Mouse (Mus musculus) lung, adult 10 weeks (tissue): ENCODE measurements around the gene Prss33. TPM values are rescaled to one million over a fixed set of nuclear protein-coding genes. Genes with fewer than 3 reads are reported as not detected.

Source experiments
- polyA plus RNA-seq: library from polyadenylated mRNA; stranded (reverse); fragments of 350-450 nt; fragmentation: Illumina TruSeq; extraction: RNeasy Lipid Tissue Mini Kit (QIAGEN cat#74804); gene quantifications from one replicate; pipeline ENCODE4 v1.2.3, GENCODE M21; 2014; ENCODE audit warnings: low read depth, low replicate concordance; ENCODE audit not compliant: insufficient read depth

Prss33 gene
- polyA plus RNA-seq = not detected

DNA sequence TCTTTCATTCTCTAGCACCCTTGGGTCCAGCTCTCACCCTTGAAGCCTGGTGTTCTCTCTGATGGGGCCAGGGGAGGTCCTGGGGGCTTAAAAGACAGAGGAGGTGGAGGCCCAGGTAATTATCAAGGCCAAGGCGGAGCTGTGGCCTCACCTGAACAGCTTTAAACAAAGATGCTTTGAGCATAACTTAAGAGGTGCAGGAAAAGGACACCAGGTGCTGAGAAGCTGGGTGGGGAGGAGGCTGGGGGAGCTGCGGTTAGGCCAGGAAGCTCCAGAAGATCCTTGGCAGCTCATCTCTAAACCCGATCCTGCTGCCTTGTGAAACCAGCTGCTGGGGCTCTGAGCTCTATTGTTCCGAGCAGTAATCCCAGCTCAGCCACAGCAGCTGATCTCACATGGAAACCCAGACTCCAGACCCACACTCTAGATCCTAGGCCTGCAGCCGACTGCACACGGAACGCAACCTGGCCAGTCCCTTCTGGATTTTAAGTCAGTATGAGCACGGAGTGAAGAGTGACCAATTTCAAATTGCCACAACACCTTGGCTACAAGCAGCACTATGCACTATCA, at the start of gene Prss33:
Prss33 (minus strand) TSS at position 51 of the 570 bp plus-strand sequence.

DNA sequence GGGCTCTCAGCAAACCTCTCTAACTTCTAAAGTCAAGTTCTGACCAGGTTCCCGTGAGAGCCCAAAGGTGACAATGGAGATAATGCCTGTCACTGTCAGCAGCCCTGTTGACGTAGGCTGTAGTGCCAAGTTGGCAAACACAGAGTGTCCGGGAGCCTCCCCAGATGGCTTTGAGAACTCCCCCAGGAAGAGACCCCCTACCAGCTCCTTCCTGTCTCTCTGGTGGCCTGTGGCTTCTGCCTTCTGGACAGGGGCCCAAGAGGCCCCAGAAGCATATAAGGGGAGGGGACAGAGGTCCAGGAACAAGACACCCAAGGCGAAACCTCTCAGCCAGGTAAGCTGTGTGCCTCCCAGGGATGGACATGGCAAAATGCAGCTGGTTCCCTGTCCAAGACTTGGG, 44.7 kb upstream of the Prss33 start, which contains the start of the genes Dcpp1 and Dcpp2:
Dcpp1 (plus strand) TSS at position 301 of the 400 bp plus-strand sequence.
Dcpp2 (plus strand) TSS at position 305 of the 400 bp plus-strand sequence.

DNA sequence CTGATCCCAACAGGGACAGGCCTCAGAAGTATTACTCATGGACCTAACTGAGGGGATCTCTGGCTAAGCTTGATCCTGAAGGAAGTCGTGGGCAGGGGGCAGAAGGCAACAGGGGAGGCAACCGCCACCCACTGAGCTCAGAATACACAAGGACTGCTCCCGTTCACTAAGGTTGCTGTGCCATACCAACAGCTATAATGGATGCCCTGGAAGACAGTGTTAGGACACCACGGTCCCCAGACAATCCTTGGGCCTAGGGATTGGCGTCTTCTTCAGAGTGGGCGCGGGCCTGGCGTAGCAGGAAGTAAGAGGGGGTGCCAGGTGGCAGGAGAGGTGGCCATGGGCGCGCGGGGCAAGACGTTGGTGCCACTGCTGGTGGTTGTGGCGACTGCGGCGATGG, 31.9 kb upstream of the Prss33 start, which contains the start of gene Prss21:
Prss21 (plus strand) TSS at position 301 of the 400 bp plus-strand sequence.

DNA sequence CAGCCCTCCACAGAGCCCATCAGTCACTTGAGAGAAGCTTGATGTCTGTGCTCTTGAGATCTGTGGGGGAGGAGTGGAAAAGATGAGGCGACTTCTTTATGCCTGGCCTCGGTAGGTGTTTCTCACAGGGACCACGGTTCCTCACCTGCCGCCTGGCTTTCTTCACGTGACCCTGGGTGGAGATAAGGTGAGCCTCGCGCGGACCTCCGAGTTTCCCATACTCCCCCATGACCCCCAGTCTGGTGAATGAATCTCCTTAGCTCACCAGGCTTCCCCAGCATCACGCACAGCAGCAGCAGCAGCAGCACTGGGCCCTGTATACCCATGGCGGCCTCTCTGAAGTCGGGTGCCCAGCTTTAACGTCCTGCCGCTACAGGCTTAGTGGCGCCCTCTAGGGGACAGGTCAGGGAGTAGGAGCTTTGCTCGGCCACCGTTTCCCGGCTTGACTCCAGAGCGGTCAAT, 8.0 kb upstream of the Prss33 start, which contains the start of the genes Prss32 and Prss41:
Prss32 (plus strand) TSS at position 44 of the 462 bp plus-strand sequence.
Prss41 (minus strand) TSS at position 361 of the 462 bp plus-strand sequence.

DNA sequence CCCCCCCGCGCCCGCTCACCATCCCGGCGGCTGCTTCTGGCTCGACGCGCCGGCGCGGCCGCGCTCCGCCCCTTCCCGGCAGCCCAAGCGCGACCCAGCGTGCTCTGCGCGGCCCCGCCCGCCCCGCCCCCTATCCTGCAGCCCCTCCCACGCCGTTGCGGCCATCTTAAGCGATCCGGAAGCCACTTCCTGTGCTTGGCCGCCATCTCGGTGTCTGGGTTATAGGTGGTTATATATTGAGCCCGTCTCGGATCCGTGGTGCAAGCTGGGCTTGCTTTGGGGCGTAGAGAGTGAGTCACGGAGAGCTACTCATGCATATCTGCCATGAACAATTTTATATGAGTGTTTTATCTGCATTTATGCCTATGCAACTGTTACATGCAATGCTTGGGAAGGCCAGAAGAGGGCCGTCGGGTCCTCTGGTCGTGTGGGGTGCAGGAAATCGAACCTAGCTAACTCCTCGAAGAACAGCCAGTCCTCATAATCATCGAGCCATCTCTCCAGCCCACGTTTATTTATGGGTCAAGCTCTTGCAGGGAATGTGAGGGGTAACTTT, 6.7 kb downstream of the Prss33 start, which contains the start of gene Elob:
Elob (minus strand) TSS at position 73 of the 556 bp plus-strand sequence.

DNA sequence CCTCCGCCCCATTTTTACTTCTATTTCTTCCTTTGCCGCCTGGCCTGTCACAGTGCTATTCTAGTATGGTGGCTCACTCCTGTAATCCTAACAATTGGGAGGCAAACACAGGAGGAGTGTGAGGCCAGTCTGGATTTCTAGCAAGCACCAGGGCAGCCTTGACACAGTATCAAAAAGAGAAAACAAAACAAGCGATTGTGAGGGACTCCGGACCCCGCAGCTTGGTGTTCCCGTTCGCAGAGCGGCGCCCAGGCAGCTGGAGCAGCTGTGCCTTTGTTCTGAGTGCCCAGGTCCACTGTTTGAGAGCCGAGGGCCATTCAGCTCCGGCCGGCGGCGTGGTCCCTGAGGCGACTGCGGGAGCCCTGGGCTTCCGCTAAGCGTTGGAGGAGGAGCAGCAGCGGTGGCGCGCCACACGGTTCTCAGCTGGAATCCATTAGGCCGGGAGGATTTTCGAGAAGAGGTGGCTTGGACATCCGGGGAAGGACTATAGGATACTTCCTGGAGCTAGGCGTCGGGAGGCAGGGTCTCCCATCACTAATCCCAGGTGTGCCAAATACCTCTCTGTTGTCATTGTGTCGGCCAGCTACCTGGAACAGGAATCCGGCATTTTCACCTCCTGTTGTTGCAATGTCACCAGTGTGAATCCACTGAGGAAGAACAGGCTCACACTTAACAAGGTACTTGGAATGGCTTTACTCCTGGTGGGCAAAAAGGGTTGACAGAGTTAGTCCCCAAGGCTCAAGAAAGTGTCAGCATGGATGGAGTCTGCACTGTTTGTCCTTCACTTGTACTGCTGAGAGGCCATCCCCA, 45.4 kb downstream of the Prss33 start, which contains the start of gene Srrm2:
Srrm2 (plus strand) TSS at position 264 of the 810 bp plus-strand sequence.

DNA sequence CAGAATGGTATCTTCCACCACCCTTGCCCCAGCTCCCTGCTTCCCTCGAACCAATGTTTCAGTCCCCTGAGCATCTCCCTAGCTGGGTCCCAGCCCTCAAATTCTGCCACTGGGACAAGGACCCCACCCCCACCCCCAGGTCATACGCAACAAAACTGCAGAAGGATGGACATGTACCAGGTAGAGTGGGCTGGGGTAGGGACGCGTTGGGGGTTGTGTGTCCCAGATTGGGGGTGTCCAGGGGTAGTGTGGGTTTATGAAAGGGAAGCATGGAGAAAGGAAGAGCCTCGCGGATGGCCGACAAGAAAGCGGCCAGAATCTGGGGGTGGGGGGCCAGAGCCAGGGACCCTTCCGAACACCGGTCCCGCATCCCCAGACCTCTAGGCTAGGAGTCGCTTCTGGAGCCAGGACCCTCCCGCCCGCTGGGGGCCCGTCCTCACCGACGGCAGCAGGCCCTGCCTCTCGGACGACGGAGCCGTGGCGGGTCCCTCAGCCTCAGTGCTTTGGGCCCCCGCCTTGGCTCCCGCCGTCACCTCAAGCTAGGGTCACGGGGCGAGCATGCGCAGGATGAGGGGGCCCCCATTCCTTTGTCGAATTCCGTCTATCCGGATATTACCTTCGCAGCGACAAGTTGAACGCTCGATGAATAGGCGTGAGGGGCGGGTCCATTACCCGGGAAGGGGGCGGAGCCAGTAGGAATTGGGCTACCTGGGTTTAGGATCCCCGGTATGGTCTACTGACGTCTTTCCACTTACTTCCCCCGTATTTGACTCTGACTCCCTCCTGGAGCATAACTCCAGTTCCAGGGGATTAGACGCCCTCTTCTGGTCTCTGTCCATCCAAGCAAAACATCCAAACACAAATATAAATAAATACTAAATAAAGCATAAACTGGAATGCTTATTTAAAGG, 50.0 kb downstream of the Prss33 start, which contains the start of gene Flywch2:
Flywch2 (minus strand) TSS at position 521 of the 911 bp plus-strand sequence.

Other genes starting within 250 kb of the Prss33 start
- gene Zfp13, start 236.6 kb downstream of the Prss33 start, polyA plus RNA-seq = 5.4 TPM
- gene Zscan10, start 235.2 kb downstream of the Prss33 start, polyA plus RNA-seq = not detected
- 0.27 TPM for gene Mmp25, start 190.8 kb downstream of the Prss33 start, polyA plus RNA-seq
- 4.0 TPM for gene Bicdl2, start 175.6 kb downstream of the Prss33 start, polyA plus RNA-seq
- gene Hcfc1r1, start 162.5 kb downstream of the Prss33 start, polyA plus RNA-seq = 190 TPM
- 13.9 TPM for gene Thoc6, start 162.2 kb downstream of the Prss33 start, polyA plus RNA-seq
- gene Tnfrsf12a, start 158.6 kb downstream of the Prss33 start, polyA plus RNA-seq = 52.6 TPM
- 0.33 TPM for gene Cldn6, start 156.8 kb downstream of the Prss33 start, polyA plus RNA-seq
- not detected for gene Cldn9, start 152.0 kb downstream of the Prss33 start, polyA plus RNA-seq
- gene 1520401A03Rik, start 113.3 kb downstream of the Prss33 start, polyA plus RNA-seq = not detected
- gene Pkmyt1, start 109.7 kb downstream of the Prss33 start, polyA plus RNA-seq = 4.5 TPM
- gene Paqr4, start 95.2 kb downstream of the Prss33 start, polyA plus RNA-seq = 16.5 TPM
- gene Kremen2, start 90.2 kb downstream of the Prss33 start, polyA plus RNA-seq = 0.32 TPM
- 21.7 TPM for gene Flywch1, start 64.5 kb downstream of the Prss33 start, polyA plus RNA-seq
- 11.3 TPM for gene Flywch2, start 50.0 kb downstream of the Prss33 start, polyA plus RNA-seq
- 98.6 TPM for gene Srrm2, start 45.5 kb downstream of the Prss33 start, polyA plus RNA-seq
- 496 TPM for gene Elob, start 6.9 kb downstream of the Prss33 start, polyA plus RNA-seq
- not detected for gene Prss32, start 7.8 kb upstream of the Prss33 start, polyA plus RNA-seq
- 0.25 TPM for gene Prss41, start 8.1 kb upstream of the Prss33 start, polyA plus RNA-seq
- gene Prss21, start 32.0 kb upstream of the Prss33 start, polyA plus RNA-seq = not detected
- gene Dcpp1, start 44.8 kb upstream of the Prss33 start, polyA plus RNA-seq = not detected
- gene Dcpp2, start 44.8 kb upstream of the Prss33 start, polyA plus RNA-seq = not detected
- gene Dcpp3, start 81.4 kb upstream of the Prss33 start, polyA plus RNA-seq = not detected
- not detected for gene Sbp, start 105.6 kb upstream of the Prss33 start, polyA plus RNA-seq
- gene Sbpl, start 119.2 kb upstream of the Prss33 start, polyA plus RNA-seq = not detected
- 0.35 TPM for gene Prss30, start 144.5 kb upstream of the Prss33 start, polyA plus RNA-seq
- gene Prss22, start 162.0 kb upstream of the Prss33 start, polyA plus RNA-seq = not detected
- gene Prss27, start 202.1 kb upstream of the Prss33 start, polyA plus RNA-seq = not detected
- 16.7 TPM for gene Kctd5, start 237.4 kb upstream of the Prss33 start, polyA plus RNA-seq